Mouse (Mus musculus): ENCODE measurements at regions not wholly inside any gene's neighbourhood (a gene's known extent, or its start where the extent isn't known, plus 50 kb on each side); places are given as distances from the start of the nearest gene placed in this dataset.

DNA sequence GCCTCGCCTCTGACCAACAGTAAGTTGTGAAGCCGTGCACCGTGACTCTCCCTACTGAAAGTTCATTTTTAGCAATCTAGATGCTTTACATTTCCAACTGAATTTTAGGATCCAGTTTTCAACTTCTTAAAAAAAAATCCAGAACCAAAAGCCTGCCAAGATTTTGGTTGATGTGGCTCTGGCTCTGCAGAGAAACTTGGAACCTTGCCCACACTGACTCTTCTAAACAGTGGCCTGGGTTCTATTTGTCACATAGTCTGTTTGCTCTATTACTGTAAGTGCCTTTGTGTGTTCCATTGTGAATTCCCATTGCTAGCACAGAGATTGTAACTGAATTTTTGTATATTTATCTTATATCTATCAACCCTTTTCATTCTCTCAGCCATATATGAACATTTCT, 140.8 kb downstream of the Thbs2 start:
- no peaks in the 10 kb centered on the region for H3K36me3 ChIP-seq (ENCODE audit: control insufficient read depth, insufficient read depth, low read length)
- H3K4me3 ChIP-seq (ENCODE audit: control insufficient read depth, low read depth, low read length), result no peak overlapping the region
- TF ChIP-seq POLR2A (IDR thresholded peaks at IDR 0.05; ENCODE audit: control insufficient read depth, low read depth, low read length) (no peak), CTCF (IDR thresholded peaks at IDR 0.05; ENCODE audit: control insufficient read depth, insufficient read depth, insufficient replicate concordance, low read depth, low read length) (no peak)
- H3K4me1 ChIP-seq (ENCODE audit: control insufficient read depth, insufficient read depth, low read length), result no peaks in the 10 kb centered on the region
- H3K27ac ChIP-seq (ENCODE audit: control insufficient read depth, insufficient read depth, low read depth, low read length), result no peak overlapping the region
- no peaks in the 10 kb centered on the region for H3K27me3 ChIP-seq (ENCODE audit: control insufficient read depth, insufficient read depth, low read length)

- H3K36me3 ChIP-seq (ENCODE audit: control insufficient read depth, insufficient read depth, low read length), result no peaks in the 10 kb centered on the region
- no peaks in the 10 kb centered on the region for H3K27me3 ChIP-seq (ENCODE audit: control insufficient read depth, insufficient read depth, low read length)
- H3K27ac ChIP-seq (ENCODE audit: control insufficient read depth, insufficient read depth, low read depth, low read length), result no peak overlapping the region
- no peaks in the 10 kb centered on the region for H3K4me1 ChIP-seq (ENCODE audit: control insufficient read depth, insufficient read depth, low read length)
- no peak overlapping the region for H3K4me3 ChIP-seq (ENCODE audit: control insufficient read depth, low read depth, low read length)
- TF ChIP-seq CTCF (IDR thresholded peaks at IDR 0.05; ENCODE audit: control insufficient read depth, insufficient read depth, insufficient replicate concordance, low read depth, low read length), result no peak
Observed at GRCm38 (mm10) chr17:14552081-14552480, 142.0 kb downstream of the Thbs2 start.

DNA sequence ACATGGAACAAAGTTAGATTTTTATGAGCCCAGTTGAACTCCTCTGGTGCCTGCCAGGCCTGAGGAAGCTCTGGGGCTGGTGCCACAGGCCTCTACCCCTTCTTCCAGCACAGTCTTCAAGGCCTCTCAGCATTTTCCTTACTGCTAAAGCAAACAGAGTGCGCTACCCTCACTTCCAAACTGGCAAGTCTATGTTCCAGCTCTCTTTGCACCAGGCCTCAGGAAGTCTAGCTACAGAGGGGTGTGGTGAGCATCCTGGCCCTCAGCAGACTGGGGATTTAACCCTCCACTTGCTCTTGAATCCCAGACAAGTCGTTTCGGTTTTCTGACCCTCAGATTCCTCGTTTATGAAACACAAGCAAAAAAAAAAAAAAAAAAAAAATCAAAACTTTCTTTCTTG, 142.4 kb downstream of the Thbs2 start:
- Histone ChIP-seq H3K4me1 (ENCODE audit: control insufficient read depth, insufficient read depth, low read length) (no peaks in the 10 kb centered on the region), H3K27ac (ENCODE audit: control insufficient read depth, insufficient read depth, low read depth, low read length) (no peak overlapping the region), H3K36me3 (ENCODE audit: control insufficient read depth, insufficient read depth, low read length) (no peaks in the 10 kb centered on the region), H3K27me3 (ENCODE audit: control insufficient read depth, insufficient read depth, low read length) (no peaks in the 10 kb centered on the region), H3K4me3 (ENCODE audit: control insufficient read depth, low read depth, low read length) (no peak overlapping the region)
- TF ChIP-seq POLR2A (IDR thresholded peaks at IDR 0.05; ENCODE audit: control insufficient read depth, low read depth, low read length) (no peak), CTCF (IDR thresholded peaks at IDR 0.05; ENCODE audit: control insufficient read depth, insufficient read depth, insufficient replicate concordance, low read depth, low read length) (no peak)

DNA sequence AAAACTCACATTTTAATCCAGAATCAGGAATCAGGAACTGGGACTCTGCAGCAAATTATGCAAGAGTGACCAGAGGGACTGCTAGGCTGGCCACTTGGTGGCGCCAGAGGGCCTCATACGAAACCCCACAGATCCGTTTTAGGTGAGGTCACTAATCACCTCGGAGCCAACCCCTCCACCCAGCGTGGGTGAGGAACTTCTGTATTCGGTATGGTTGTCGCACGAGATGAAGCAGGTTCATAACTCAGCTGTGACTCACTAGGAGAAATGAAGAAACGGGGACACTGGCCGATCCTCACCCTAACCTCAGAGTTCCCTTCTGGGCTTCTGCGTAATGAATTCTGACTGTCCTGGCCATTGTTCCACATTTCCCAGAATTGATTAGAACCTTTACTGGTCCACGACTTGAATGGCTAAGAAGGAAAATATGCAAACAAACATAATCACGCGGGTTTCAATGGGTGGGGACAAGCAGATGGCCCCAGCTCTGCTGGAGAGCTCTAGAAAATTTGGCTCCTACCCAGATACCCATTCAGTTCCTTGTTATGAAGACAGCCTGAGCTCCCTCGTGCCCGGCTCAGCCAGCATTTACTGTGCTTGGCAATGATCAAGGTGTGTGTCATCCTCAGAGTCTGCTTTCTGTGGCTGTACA, 148.1 kb downstream of the Thbs2 start:
- peak overlapping the region; percentile 35; the same call in 1 of the 2 replicates for H3K4me3 ChIP-seq (ENCODE audit: control insufficient read depth, low read depth, low read length)
- no peak overlapping the region for H3K27ac ChIP-seq (ENCODE audit: control insufficient read depth, insufficient read depth, low read depth, low read length)
- TF ChIP-seq CTCF (IDR thresholded peaks at IDR 0.05; ENCODE audit: control insufficient read depth, insufficient read depth, insufficient replicate concordance, low read depth, low read length), result peak; percentile 82
- no peak for TF ChIP-seq POLR2A (IDR thresholded peaks at IDR 0.05; ENCODE audit: control insufficient read depth, low read depth, low read length)
- no peaks in the 10 kb centered on the region for H3K27me3 ChIP-seq (ENCODE audit: control insufficient read depth, insufficient read depth, low read length)
- peaks cover 2% of the 10 kb centered on the region; the same call in 1 of the 2 replicates for H3K4me1 ChIP-seq (ENCODE audit: control insufficient read depth, insufficient read depth, low read length)
- H3K36me3 ChIP-seq (ENCODE audit: control insufficient read depth, insufficient read depth, low read length), result no peaks in the 10 kb centered on the region

GRCm38 (mm10) chr17:14544343-14545002, 149.6 kb downstream of the Thbs2 start:
- Histone ChIP-seq H3K27ac (ENCODE audit: control insufficient read depth, insufficient read depth, low read depth, low read length) (no peak overlapping the region), H3K36me3 (ENCODE audit: control insufficient read depth, insufficient read depth, low read length) (no peaks in the 10 kb centered on the region), H3K4me1 (ENCODE audit: control insufficient read depth, insufficient read depth, low read length) (peaks cover 2% of the 10 kb centered on the region; the same call in 1 of the 2 replicates), H3K27me3 (ENCODE audit: control insufficient read depth, insufficient read depth, low read length) (no peaks in the 10 kb centered on the region), H3K4me3 (ENCODE audit: control insufficient read depth, low read depth, low read length) (no peak overlapping the region)
- TF ChIP-seq POLR2A (IDR thresholded peaks at IDR 0.05; ENCODE audit: control insufficient read depth, low read depth, low read length), result no peak
- TF ChIP-seq CTCF (IDR thresholded peaks at IDR 0.05; ENCODE audit: control insufficient read depth, insufficient read depth, insufficient replicate concordance, low read depth, low read length), result no peak

- Histone ChIP-seq H3K4me1 (ENCODE audit: control insufficient read depth, insufficient read depth, low read length) (peaks cover 2% of the 10 kb centered on the region; the same call in 1 of the 2 replicates), H3K27me3 (ENCODE audit: control insufficient read depth, insufficient read depth, low read length) (no peaks in the 10 kb centered on the region), H3K27ac (ENCODE audit: control insufficient read depth, insufficient read depth, low read depth, low read length) (no peak overlapping the region), H3K36me3 (ENCODE audit: control insufficient read depth, insufficient read depth, low read length) (no peaks in the 10 kb centered on the region), H3K4me3 (ENCODE audit: control insufficient read depth, low read depth, low read length) (no peak overlapping the region)
- TF ChIP-seq POLR2A (IDR thresholded peaks at IDR 0.05; ENCODE audit: control insufficient read depth, low read depth, low read length) (no peak), CTCF (IDR thresholded peaks at IDR 0.05; ENCODE audit: control insufficient read depth, insufficient read depth, insufficient replicate concordance, low read depth, low read length) (no peak)
Observed at GRCm38 (mm10) chr17:14541035-14541434, 153.0 kb downstream of the Thbs2 start.

DNA sequence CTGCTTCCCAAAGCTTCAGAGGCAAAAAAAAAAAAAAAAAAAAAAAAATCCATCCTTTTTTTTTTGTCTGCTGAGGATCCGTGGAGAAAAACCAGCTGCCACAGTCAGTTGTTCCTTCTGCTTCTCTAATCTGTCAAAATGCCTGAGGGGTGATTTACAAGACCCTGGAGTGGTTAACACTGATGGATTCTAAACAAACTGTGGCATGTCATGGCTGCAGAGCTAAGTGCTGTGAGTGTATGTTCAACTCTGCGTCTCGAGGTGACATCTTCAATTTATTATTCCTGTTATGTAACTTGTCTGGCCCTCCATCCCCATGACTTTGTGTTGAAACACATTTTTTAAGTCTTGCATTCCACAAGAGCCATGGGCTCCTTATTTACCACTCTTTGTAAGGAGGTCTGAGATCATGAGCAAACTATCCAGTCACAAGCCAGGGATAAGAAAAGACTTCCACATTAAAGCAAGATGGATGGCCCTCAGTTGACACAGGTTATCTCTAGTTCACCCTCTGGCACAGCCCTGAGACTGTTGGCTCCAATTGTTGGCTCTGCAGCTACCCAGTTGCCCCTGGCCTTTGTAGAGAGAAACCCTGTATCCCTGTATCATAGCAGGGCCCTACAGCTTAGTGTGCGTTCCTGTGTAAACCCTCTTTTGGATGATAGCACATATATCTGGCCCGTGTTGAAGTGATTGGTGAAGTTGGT, 153.6 kb downstream of the Thbs2 start:
- Histone ChIP-seq H3K4me1 (ENCODE audit: control insufficient read depth, insufficient read depth, low read length) (no peaks in the 10 kb centered on the region), H3K4me3 (ENCODE audit: control insufficient read depth, low read depth, low read length) (no peak overlapping the region), H3K27me3 (ENCODE audit: control insufficient read depth, insufficient read depth, low read length) (no peaks in the 10 kb centered on the region), H3K36me3 (ENCODE audit: control insufficient read depth, insufficient read depth, low read length) (no peaks in the 10 kb centered on the region), H3K27ac (ENCODE audit: control insufficient read depth, insufficient read depth, low read depth, low read length) (no peak overlapping the region)
- TF ChIP-seq CTCF (IDR thresholded peaks at IDR 0.05; ENCODE audit: control insufficient read depth, insufficient read depth, insufficient replicate concordance, low read depth, low read length) (no peak), POLR2A (IDR thresholded peaks at IDR 0.05; ENCODE audit: control insufficient read depth, low read depth, low read length) (no peak)
